Mouse (Mus musculus): ENCODE data around the gene Irf9. TPM values are rescaled to one million over a fixed set of nuclear protein-coding genes. Genes with fewer than 3 reads are reported as not detected.

Irf9 gene
- total RNA-seq, 2 experiments from 2014 or later: 11.1 to 13.0 TPM

DNA sequence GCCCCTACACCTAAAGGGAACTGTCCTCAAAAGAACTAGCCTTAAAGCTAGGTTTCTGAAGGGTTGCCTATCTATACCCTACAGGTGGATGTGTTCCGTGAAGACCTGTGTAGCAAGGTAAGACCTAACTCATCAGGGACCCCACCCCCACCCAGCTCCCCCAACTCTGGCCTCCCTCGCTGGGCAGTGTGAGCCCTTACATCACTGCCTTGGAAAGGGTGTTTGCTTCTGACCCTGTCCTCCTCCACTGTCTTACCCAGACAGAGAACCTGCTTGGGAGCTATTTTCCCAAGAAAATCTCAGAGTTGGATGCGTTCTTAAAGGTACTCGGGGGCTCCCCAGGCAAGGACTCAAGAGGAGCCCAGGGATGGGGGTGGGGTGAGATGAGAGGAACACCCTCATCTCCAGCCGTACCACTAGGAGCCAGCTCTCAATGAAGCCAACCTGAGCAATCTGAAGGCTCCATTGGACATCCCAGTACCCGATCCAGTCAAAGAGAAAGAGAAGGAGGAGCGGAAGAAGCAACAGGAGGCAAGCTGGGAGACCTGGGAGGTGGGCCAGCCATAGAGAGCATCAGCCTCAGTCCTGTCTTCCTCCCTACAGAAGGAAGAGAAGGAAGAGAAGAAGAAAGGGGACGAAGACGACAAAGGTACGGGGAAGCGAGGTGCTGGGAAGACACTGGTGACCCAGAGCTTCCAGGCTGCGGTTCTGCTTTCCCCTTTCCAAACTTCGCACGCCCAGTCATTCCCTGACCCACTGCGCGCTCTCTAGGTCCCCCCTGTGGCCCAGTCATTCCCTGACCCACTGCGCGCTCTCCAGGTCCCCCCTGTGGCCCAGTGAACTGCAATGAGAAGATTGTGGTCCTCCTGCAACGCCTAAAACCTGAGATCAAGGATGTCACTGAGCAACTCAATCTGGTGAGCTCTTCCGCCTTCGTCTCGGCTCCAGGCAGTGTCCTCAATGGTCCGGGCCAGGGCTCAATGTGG lies 23.6 kb upstream of the Irf9 start:
- no peak for DNase-seq (ENCODE audit: low spot score in 2 of 2)

GRCm38 (mm10) chr14:55580731-55581130 lies 22.6 kb upstream of the Irf9 start:
- no peak for DNase-seq (ENCODE audit: low spot score in 2 of 2)

GRCm38 (mm10) chr14:55581981-55582681 lies 21.2 kb upstream of the Irf9 start:
- no peak for DNase-seq (ENCODE audit: low spot score in 2 of 2)

DNA sequence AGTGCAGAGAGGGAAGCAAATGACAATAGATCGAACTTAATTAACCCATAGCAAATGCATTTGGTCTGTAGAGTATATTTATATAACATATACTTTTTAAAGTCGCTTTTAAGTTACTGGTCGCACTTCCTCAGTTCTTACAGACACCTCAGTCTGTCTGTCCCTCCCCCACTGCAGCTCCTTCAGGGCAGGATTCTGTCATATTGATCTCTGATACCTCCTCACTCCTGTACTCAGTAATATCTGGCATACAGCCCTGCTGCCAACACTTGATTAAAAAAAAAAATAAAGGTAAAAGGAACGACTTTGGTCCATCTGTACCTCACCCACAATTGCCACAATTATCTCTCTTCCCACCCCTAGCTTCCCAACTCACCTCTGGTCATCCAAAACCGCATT lies 19.1 kb upstream of the Irf9 start:
- DNase-seq (ENCODE audit: low spot score in 2 of 2): no peak

DNA sequence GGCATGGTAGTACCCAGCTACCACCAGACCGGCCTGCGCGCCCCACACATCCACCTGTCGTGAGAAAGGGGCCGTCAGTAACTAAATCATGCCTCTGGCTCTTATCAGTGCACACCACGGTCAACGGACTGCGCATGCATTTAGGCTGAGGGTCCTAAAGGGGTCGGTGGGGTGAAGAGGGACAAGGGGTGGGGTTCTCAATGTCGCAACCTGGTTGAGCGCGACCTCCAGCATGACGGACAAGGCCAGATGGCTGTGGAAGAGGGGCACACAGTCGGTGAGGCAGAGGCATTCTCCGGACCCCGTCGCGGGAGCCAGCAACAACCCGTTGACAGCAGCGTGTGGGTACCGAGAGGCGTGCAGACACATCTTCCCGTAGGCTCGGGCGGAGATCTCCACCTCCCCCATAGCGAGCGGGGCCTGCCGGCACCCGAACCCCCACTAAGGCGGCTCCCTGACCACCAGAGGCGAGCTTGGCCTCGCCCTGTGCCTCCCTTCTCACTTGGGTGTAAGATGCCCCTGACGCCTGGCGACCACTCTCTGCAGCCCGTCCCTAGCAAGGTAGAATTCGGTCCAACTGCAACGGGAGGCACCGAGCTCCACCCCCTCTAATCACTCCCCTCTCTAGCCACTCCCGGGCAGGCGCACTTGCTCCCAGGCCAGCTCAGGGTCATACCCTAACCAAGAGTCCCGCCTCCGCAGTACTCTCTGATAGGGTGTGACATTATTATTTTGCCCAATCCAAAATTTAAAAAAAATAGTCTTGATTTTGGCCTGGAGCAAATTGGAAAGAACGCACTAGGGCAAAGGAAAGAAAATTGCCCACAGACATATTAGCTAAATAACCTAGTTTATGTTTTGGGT lies 18.4 kb upstream of the Irf9 start, which contains the start of gene Emc9:
Gene Emc9 (minus strand): TSS at position 601 of the 864 bp plus-strand sequence.
- DNase-seq (ENCODE audit: low spot score in 2 of 2): peak; percentile 47 to 62

DNA sequence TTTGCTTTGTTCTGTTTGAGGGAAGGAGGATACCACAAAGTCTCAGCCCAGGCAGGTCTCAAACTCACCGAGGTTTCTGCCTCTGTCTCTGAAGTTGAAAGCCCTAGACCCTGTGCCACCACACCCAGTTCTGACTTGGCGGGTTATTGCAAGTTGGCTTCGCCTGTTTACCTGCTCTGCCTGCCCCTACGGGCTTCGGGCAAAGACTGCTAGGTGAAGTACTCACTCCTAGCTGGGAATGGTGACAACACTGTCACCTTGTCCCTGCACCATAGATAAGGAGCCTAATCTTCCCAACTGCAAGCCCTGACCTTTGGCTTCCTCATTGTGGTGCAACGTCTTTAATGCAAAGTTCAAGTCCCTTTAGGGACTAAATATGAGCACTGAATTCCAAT lies 17.8 kb upstream of the Irf9 start:
- no peak for DNase-seq (ENCODE audit: low spot score in 2 of 2)

DNA sequence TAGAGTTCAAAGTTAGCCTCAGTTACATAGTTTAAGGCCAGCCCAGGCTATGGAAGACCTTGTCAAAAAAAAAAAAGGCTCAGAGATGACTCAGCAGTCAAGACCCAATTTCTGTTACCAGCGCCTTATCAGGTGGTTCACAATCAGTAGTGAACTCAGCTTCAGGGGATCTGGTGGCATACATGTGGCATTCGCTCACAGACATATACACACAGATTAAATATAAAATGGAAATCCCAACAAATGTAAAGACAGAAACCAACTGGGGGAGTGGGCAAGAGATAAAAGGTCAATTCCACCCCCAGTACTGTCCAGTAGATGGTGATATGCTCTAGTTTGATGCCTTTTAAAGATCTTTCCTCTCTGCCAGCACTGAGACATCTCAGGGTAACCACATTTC lies 17.2 kb upstream of the Irf9 start:
- DNase-seq (ENCODE audit: low spot score in 2 of 2): no peak

GRCm38 (mm10) chr14:55589271-55589670 lies 14.1 kb upstream of the Irf9 start:
- DNase-seq (ENCODE audit: low spot score in 2 of 2): no peak

- DNase-seq (ENCODE audit: low spot score in 2 of 2): no peak
Measured at GRCm38 (mm10) chr14:55589771-55590448, 13.5 kb upstream of the Irf9 start.

GRCm38 (mm10) chr14:55590748-55591330 lies 12.5 kb upstream of the Irf9 start, which contains the start of gene Psme2:
TSS of gene Psme2 (minus strand) at chr14:55591113.
- peak; percentile 85 to 89 for DNase-seq (ENCODE audit: low spot score in 2 of 2)

DNA sequence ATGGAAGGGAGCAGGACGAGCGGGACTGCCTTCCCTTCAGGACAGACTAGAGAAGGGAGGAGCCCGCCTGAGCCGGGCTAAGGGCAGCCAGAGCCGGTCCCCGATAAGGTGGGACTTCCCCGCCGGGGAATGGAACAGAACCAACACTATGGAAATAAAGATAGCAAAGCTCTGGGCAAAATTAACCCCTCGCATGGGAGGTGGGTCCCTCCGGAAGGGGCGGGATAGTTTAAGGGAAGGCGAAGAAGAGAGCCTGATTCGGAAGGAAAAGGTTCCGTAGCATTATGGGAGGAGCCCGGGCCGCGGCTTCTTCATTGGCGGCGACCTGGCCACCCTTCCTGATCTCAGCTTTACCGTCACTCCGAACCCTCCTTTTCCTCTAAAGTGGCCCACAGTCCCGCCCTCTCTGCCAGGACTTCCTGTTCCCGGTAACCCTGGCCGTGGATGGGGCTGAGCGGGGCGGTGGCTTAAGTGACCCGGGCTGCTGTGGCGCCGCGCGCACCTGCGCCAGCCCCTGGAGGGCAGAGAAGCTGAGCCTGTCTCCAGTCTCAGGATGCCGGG lies 12.0 kb upstream of the Irf9 start, which contains the start of gene Rnf31:
Gene Rnf31 (plus strand): TSS at position 378 of the 561 bp plus-strand sequence.
- DNase-seq (ENCODE audit: low spot score in 2 of 2): peak; percentile 84 to 90

DNA sequence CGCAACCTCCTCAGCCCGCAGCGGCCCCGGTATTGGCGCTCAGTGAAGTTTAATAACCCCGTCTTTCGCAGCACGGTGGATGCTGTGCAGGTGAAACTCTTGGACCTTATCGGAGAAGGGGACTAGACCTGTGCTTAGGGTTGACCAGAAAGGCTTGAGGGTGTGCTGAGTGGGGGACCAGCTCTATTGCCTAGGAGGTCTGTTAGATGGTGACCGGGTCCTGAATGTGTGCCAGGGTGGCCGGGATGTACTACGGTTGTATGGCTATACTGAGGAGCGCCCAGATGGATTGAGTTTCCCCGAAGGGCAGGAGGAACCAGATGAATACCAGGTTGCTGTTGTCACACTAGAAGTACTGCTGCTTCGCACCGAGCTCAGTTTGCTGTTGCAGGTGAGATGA lies 11.1 kb upstream of the Irf9 start:
- no peak for DNase-seq (ENCODE audit: low spot score in 2 of 2)

- DNase-seq (ENCODE audit: low spot score in 2 of 2): peak; percentile 45 to 58
Measured at GRCm38 (mm10) chr14:55596036-55596690, 7.2 kb upstream of the Irf9 start.

- no peak for DNase-seq (ENCODE audit: low spot score in 2 of 2)
Measured at GRCm38 (mm10) chr14:55598521-55599390, 4.6 kb upstream of the Irf9 start.

DNA sequence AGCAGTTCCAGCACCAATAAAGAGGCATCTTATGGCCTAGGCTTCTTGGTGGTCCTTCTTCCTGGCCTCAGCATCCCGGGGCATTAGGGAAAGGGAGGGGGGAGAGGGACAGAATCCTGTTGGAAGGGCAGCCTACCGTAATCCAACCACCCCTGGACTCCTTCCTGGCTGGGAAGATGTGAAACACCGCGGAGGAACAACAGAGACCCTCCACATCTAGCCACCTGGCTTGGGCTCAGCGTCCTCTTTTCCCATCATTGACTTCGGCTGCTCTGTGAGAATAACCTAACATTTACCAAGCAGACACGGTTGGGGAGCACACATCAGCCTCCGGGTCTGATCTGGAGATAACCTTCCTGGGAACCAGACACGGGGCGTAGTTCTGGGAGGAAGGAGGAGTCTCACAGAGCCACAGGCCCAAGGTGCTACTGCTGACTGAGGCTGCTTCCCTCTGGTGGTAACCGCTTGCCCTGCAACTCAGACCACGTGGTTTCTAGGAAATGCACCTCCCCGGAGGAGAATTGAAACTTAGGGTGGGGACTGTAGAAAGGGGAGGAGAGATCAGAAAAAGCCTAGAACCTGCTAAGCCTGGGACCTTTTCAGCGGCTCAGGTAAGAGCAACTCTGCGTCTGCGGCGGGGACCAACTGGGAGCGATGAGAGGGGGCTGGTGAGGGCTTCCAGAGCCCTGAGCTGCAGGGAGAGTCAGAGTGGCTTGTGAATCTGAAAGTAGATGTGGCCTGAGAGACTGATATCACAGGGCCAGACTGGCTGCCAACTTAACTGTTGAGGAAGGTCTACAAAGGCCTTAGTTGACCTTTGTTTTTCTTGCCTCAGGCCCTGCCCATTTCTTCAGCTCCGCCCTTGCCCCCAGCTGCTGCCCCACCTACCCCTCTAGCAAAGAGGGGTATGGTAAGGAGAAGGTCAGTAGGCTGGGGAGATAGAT lies 534 bp downstream of the Irf9 start:
- peak; percentile 85 to 91 for DNase-seq (ENCODE audit: low spot score in 2 of 2)

- DNase-seq (ENCODE audit: low spot score in 2 of 2): no peak
Measured at GRCm38 (mm10) chr14:55604823-55605222, 1.5 kb downstream of the Irf9 start.
